Mouse (Mus musculus) heart, adult 18-20 months (tissue): ENCODE results near the gene Olfr222. TPM values are rescaled to one million over a fixed set of nuclear protein-coding genes. Genes with fewer than 3 reads are reported as not detected.
A peak's percentile ranks its signal among the peaks of the same experiment; 100 is the strongest.

Source experiments
- DNase-seq, 2 experiments: peaks; one replicate each; pipeline ENCODE4 v3.0.0; 2021 to 2022; ENCODE audit warnings: mixed read lengths in 1 of 2
- total RNA-seq, 2 experiments: library from RNA; stranded (reverse); gene quantifications; 2 replicates each; pipeline ENCODE4 v1.2.3; 2021

Gene Olfr222
- total RNA-seq, 2 experiments from 2014 or later = not detected

GRCm38 (mm10) chr11:59540123-59540522 lies 35.9 kb downstream of the Olfr222 start:
- DNase-seq = no peak

GRCm38 (mm10) chr11:59538387-59538786 lies 37.6 kb downstream of the Olfr222 start:
- DNase-seq = peak; percentile 66 to 78

GRCm38 (mm10) chr11:59537218-59538130 lies 38.6 kb downstream of the Olfr222 start:
- peak in 1 of 2 experiments; percentile 32 for DNase-seq

GRCm38 (mm10) chr11:59531562-59531961 lies 44.5 kb downstream of the Olfr222 start:
- DNase-seq = no peak

- no peak for DNase-seq
These were observed 45.0 kb downstream of the Olfr222 start for GRCm38 (mm10) chr11:59530870-59531535.

GRCm38 (mm10) chr11:59530221-59530620 lies 45.8 kb downstream of the Olfr222 start:
- DNase-seq = no peak

- DNase-seq = peak in 1 of 2 experiments; percentile 24
These were observed 49.5 kb downstream of the Olfr222 start, which contains the start of gene Zkscan17 for GRCm38 (mm10) chr11:59526472-59527080. Gene Zkscan17, minus strand, starts transcription at chr11:59526751.

- DNase-seq = peak; percentile 78 to 81
These were observed 50.8 kb downstream of the Olfr222 start for GRCm38 (mm10) chr11:59525237-59525636.

GRCm38 (mm10) chr11:59524150-59524549 lies 51.9 kb downstream of the Olfr222 start:
- no peak for DNase-seq

Other genes starting within 250 kb of the Olfr222 start
- gene Prss38, start 200.6 kb downstream of the Olfr222 start, total RNA-seq = not detected
- 10 to 100 TPM; 11.1 to 12.0 TPM for gene Jmjd4, start 126.2 kb downstream of the Olfr222 start, total RNA-seq
- 10 to 100 TPM; 39.1 to 43.4 TPM for gene Snap47, start 125.0 kb downstream of the Olfr222 start, total RNA-seq
- 1 to 10 TPM; 2.5 to 3.2 TPM for gene Zfp867, start 103.8 kb downstream of the Olfr222 start, total RNA-seq
- gene Zkscan17, start 49.5 kb downstream of the Olfr222 start, total RNA-seq = 10 to 100 TPM; 12.5 to 14.2 TPM
- gene Nlrp3, start 34.7 kb downstream of the Olfr222 start, total RNA-seq = under 1 TPM; 0.31 to 0.47 TPM
- gene Olfr223, start 17.1 kb upstream of the Olfr222 start, total RNA-seq = not detected
- 100 to 1,000 TPM; 123 to 131 TPM for gene Mprip, start 85.1 kb upstream of the Olfr222 start, total RNA-seq
- under 1 TPM; 0.46 to 0.50 TPM for gene Pld6, start 211.4 kb upstream of the Olfr222 start, total RNA-seq
- gene Flcn, start 233.8 kb upstream of the Olfr222 start, total RNA-seq = 10 to 100 TPM; 43.5 to 49.5 TPM